Mouse (Mus musculus) ES-Bruce4 (cell line): ENCODE results near the gene Retreg1.

Experiments
- CTCF ChIP-seq: IDR thresholded peaks from one replicate; pipeline ENCODE4 v1.8.1; 2011; ENCODE audit warnings: low read depth, low read length
- EP300 ChIP-seq: IDR thresholded peaks from 2 replicates; pipeline ENCODE4 v1.6.1; 2011; ENCODE audit warnings: low read depth, low read length; ENCODE audit not compliant: insufficient read depth
- POLR2A ChIP-seq: IDR thresholded peaks from one replicate; pipeline ENCODE4 v1.8.1; 2011; ENCODE audit warnings: low read length; ENCODE audit not compliant: insufficient read depth

GRCm38 (mm10) chr15:25871470-25871869 is 28.5 kb downstream of the Retreg1 start:
- TF ChIP-seq CTCF (no peak), EP300 (no peak), POLR2A (no peak)
